Mouse (Mus musculus): Measurements from ENCODE around the gene Ppm1h. TPM values are rescaled to one million over a fixed set of nuclear protein-coding genes. Genes with fewer than 3 reads are reported as not detected.

The Ppm1h gene
- polyA plus RNA-seq, 1 experiment from 2014 or later = 31.2 TPM

- peak overlapping the region; percentile 96 for H3K9ac ChIP-seq
- ATAC-seq (ENCODE audit: low FRiP score, low read depth) = peak; percentile 65; the same call in 1 of the 2 replicates
- H3K9me3 ChIP-seq = no peaks in the 10 kb centered on the region
- H3K27me3 ChIP-seq = no peaks in the 10 kb centered on the region
- H3K4me3 ChIP-seq = peak overlapping the region; percentile 92
- peak overlapping the region; percentile 97 for H3K4me2 ChIP-seq
- no peaks in the 10 kb centered on the region; the same call in 1 of the 2 replicates for H3K36me3 ChIP-seq
- peaks cover 22% of the 10 kb centered on the region for H3K4me1 ChIP-seq (replicated peaks)
- 3% methylated on average over 19 of the region's 19 CpGs for WGBS
- peak overlapping the region; percentile 91 for H3K27ac ChIP-seq (replicated peaks)
These were observed 2.0 kb downstream of the Ppm1h start for GRCm38 (mm10) chr10:122680387-122681084.

- ATAC-seq (ENCODE audit: low FRiP score, low read depth) = no peak
- H3K4me3 ChIP-seq = no peak overlapping the region
- peak overlapping the region; percentile 42 for H3K4me2 ChIP-seq
- H3K9ac ChIP-seq = no peak overlapping the region
- no peak overlapping the region; the same call in 1 of the 2 replicates for H3K27ac ChIP-seq (replicated peaks)
- H3K4me1 ChIP-seq (replicated peaks) = peaks cover 22% of the 10 kb centered on the region
- H3K27me3 ChIP-seq = no peaks in the 10 kb centered on the region
- H3K36me3 ChIP-seq = no peaks in the 10 kb centered on the region; the same call in 1 of the 2 replicates
- no peaks in the 10 kb centered on the region for H3K9me3 ChIP-seq
- WGBS = 24% methylated on average over 4 of the region's 4 CpGs
These were observed 2.5 kb downstream of the Ppm1h start for GRCm38 (mm10) chr10:122681085-122681408.

GRCm38 (mm10) chr10:122683819-122684330 is 5.3 kb downstream of the Ppm1h start:
- Histone ChIP-seq H3K27ac (replicated peaks) (no peak overlapping the region), H3K9me3 (no peaks in the 10 kb centered on the region), H3K36me3 (no peaks in the 10 kb centered on the region; the same call in none of the 2 replicates), H3K4me3 (no peak overlapping the region), H3K4me1 (replicated peaks) (peaks cover 17% of the 10 kb centered on the region), H3K27me3 (no peaks in the 10 kb centered on the region), H3K4me2 (no peak overlapping the region), H3K9ac (no peak overlapping the region)
- 73% methylated on average over 5 of the region's 5 CpGs for WGBS
- ATAC-seq (ENCODE audit: low FRiP score, low read depth) = no peak

- ATAC-seq (ENCODE audit: low FRiP score, low read depth) = no peak
- no peak overlapping the region for H3K4me3 ChIP-seq
- H3K27me3 ChIP-seq = no peaks in the 10 kb centered on the region
- no peak overlapping the region for H3K4me2 ChIP-seq
- H3K4me1 ChIP-seq (replicated peaks) = peaks cover 9% of the 10 kb centered on the region
- H3K9me3 ChIP-seq = no peaks in the 10 kb centered on the region
- no peak overlapping the region for H3K27ac ChIP-seq (replicated peaks)
- no peak overlapping the region for H3K9ac ChIP-seq
- H3K36me3 ChIP-seq = no peaks in the 10 kb centered on the region; the same call in none of the 2 replicates
- 45% methylated on average over 1 of the region's 1 CpGs for WGBS
These were observed 6.7 kb downstream of the Ppm1h start for GRCm38 (mm10) chr10:122685297-122685696.

GRCm38 (mm10) chr10:122685836-122686531 is 7.4 kb downstream of the Ppm1h start:
- Histone ChIP-seq H3K9ac (no peak overlapping the region), H3K4me1 (replicated peaks) (peaks cover 5% of the 10 kb centered on the region), H3K27ac (replicated peaks) (no peak overlapping the region), H3K27me3 (no peaks in the 10 kb centered on the region), H3K4me3 (no peak overlapping the region), H3K4me2 (no peak overlapping the region), H3K36me3 (no peaks in the 10 kb centered on the region; the same call in none of the 2 replicates), H3K9me3 (no peaks in the 10 kb centered on the region)
- ATAC-seq (ENCODE audit: low FRiP score, low read depth) = peak; percentile 54; the same call in 1 of the 2 replicates
- WGBS = 74% methylated on average over 19 of the region's 19 CpGs

GRCm38 (mm10) chr10:122690698-122691097 is 12.1 kb downstream of the Ppm1h start:
- ATAC-seq (ENCODE audit: low FRiP score, low read depth) = no peak
- whole genome bisulfite sequencing = 90% methylated on average over 6 of the region's 6 CpGs
- Histone ChIP-seq H3K4me1 (replicated peaks) (peaks cover 21% of the 10 kb centered on the region), H3K27ac (replicated peaks) (no peak overlapping the region), H3K27me3 (no peaks in the 10 kb centered on the region), H3K4me2 (no peak overlapping the region), H3K9ac (no peak overlapping the region), H3K36me3 (no peaks in the 10 kb centered on the region; the same call in 1 of the 2 replicates), H3K9me3 (no peaks in the 10 kb centered on the region), H3K4me3 (no peak overlapping the region)

- Histone ChIP-seq H3K4me2 (peak overlapping the region; percentile 8; the same call in 1 of the 2 replicates), H3K36me3 (no peaks in the 10 kb centered on the region; the same call in 1 of the 2 replicates), H3K9ac (no peak overlapping the region), H3K27ac (replicated peaks) (peak overlapping the region; percentile 26), H3K4me3 (no peak overlapping the region), H3K27me3 (no peaks in the 10 kb centered on the region), H3K4me1 (replicated peaks) (peaks cover 21% of the 10 kb centered on the region), H3K9me3 (no peaks in the 10 kb centered on the region)
- ATAC-seq (ENCODE audit: low FRiP score, low read depth) = peak; percentile 80
- WGBS = 48% methylated on average over 12 of the region's 12 CpGs
These were observed 14.7 kb downstream of the Ppm1h start for GRCm38 (mm10) chr10:122693158-122693777.

- no peaks in the 10 kb centered on the region for H3K9me3 ChIP-seq
- no peak for ATAC-seq (ENCODE audit: low FRiP score, low read depth)
- H3K4me2 ChIP-seq = no peak overlapping the region
- H3K27ac ChIP-seq (replicated peaks) = peak overlapping the region; percentile 34
- H3K27me3 ChIP-seq = no peaks in the 10 kb centered on the region
- peaks cover 21% of the 10 kb centered on the region for H3K4me1 ChIP-seq (replicated peaks)
- no peak overlapping the region for H3K9ac ChIP-seq
- H3K36me3 ChIP-seq = no peaks in the 10 kb centered on the region; the same call in 1 of the 2 replicates
- WGBS = 63% methylated on average over 15 of the region's 17 CpGs
- H3K4me3 ChIP-seq = no peak overlapping the region
These were observed 15.5 kb downstream of the Ppm1h start for GRCm38 (mm10) chr10:122693911-122694618.

GRCm38 (mm10) chr10:122696335-122696734 is 17.8 kb downstream of the Ppm1h start:
- H3K9me3 ChIP-seq = no peaks in the 10 kb centered on the region
- H3K27me3 ChIP-seq = no peaks in the 10 kb centered on the region
- H3K36me3 ChIP-seq = no peaks in the 10 kb centered on the region
- 89% methylated on average over 1 of the region's 1 CpGs for WGBS
- ATAC-seq (ENCODE audit: low FRiP score, low read depth) = no peak
- H3K27ac ChIP-seq (replicated peaks) = no peak overlapping the region
- peaks cover 21% of the 10 kb centered on the region for H3K4me1 ChIP-seq (replicated peaks)
- H3K4me2 ChIP-seq = no peak overlapping the region
- no peak overlapping the region for H3K9ac ChIP-seq
- H3K4me3 ChIP-seq = no peak overlapping the region

GRCm38 (mm10) chr10:122698347-122698746 is 19.8 kb downstream of the Ppm1h start:
- 87% methylated on average over 5 of the region's 5 CpGs for WGBS

GRCm38 (mm10) chr10:122704901-122705300 is 26.3 kb downstream of the Ppm1h start:
- no peak overlapping the region for H3K9ac ChIP-seq
- no peaks in the 10 kb centered on the region for H3K27me3 ChIP-seq
- ATAC-seq (ENCODE audit: low FRiP score, low read depth) = no peak
- no peaks in the 10 kb centered on the region for H3K9me3 ChIP-seq
- 84% methylated on average over 5 of the region's 5 CpGs for WGBS
- no peaks in the 10 kb centered on the region for H3K36me3 ChIP-seq
- H3K4me1 ChIP-seq (replicated peaks) = peaks cover 16% of the 10 kb centered on the region; the same call in 1 of the 2 replicates
- peak overlapping the region; percentile 34; the same call in 1 of the 2 replicates for H3K27ac ChIP-seq (replicated peaks)
- no peak overlapping the region for H3K4me2 ChIP-seq
- no peak overlapping the region for H3K4me3 ChIP-seq

More at GRCm38 (mm10) chr10:122698347-122698746, 19.8 kb downstream of the Ppm1h start:
- Histone ChIP-seq H3K27me3 (no peaks in the 10 kb centered on the region), H3K4me3 (no peak overlapping the region), H3K4me1 (replicated peaks) (peaks cover 11% of the 10 kb centered on the region), H3K4me2 (no peak overlapping the region), H3K36me3 (no peaks in the 10 kb centered on the region), H3K27ac (replicated peaks) (no peak overlapping the region), H3K9me3 (no peaks in the 10 kb centered on the region), H3K9ac (no peak overlapping the region)
- ATAC-seq (ENCODE audit: low FRiP score, low read depth) = no peak
